Mouse (Mus musculus) G1E (cell line): ENCODE results near the gene Efemp1. TPM values are rescaled to one million over a fixed set of nuclear protein-coding genes. Genes with fewer than 3 reads are reported as not detected.

ENCODE experiments used
- ATAC-seq: 2 replicates; pipeline ENCODE4 v1.8.0; 2016; ENCODE audit warnings: mild to moderate bottlenecking; ENCODE audit not compliant: insufficient number of reproducible peaks, poor library complexity, low FRiP score, severe bottlenecking; ENCODE audit errors: extremely low read depth
- DNase-seq: peaks from one replicate; pipeline ENCODE4 v3.0.0; 2012; ENCODE audit warnings: low spot score
- H3K27me3 ChIP-seq: 2 replicates; pipeline ENCODE4 v1.6.1; 2012; ENCODE audit warnings: mild to moderate bottlenecking, low read length, inconsistent platforms; ENCODE audit not compliant: insufficient read depth
- H3K36me3 ChIP-seq: replicated peaks from 2 replicates; pipeline ENCODE3; 2012; ENCODE audit warnings: mild to moderate bottlenecking, inconsistent platforms
- H3K4me1 ChIP-seq: 2 replicates; pipeline ENCODE4 v1.6.1; 2012; ENCODE audit warnings: low read depth, low read length, inconsistent platforms, mixed read lengths; ENCODE audit not compliant: insufficient read depth
- H3K4me3 ChIP-seq: 2 replicates; pipeline ENCODE4 v1.5.1; 2012; ENCODE audit warnings: low read depth, mild to moderate bottlenecking, inconsistent platforms, low read length, moderate library complexity, mixed read lengths
- H3K9me3 ChIP-seq: replicated peaks from 2 replicates; pipeline ENCODE4 v1.6.1; 2012; ENCODE audit warnings: inconsistent platforms
- CTCF ChIP-seq: IDR thresholded peaks from 2 replicates; pipeline ENCODE4 v1.5.1; 2012; ENCODE audit warnings: low read depth, low read length, inconsistent platforms, mixed read lengths
- GATA1 ChIP-seq: IDR thresholded peaks from 2 replicates; pipeline ENCODE4 v1.6.1; 2012; ENCODE audit warnings: borderline replicate concordance, low read length, inconsistent platforms, mixed read lengths
- GATA2 ChIP-seq: IDR thresholded peaks from 2 replicates; pipeline ENCODE4 v1.6.1; 2012; ENCODE audit warnings: low read depth, low read length, inconsistent platforms, borderline replicate concordance
- POLR2AphosphoS5 ChIP-seq: IDR thresholded peaks from 2 replicates; pipeline ENCODE4 v1.6.1; 2012; ENCODE audit warnings: low read depth, low read length, inconsistent platforms; ENCODE audit not compliant: insufficient replicate concordance
- TAL1 ChIP-seq: conservative IDR thresholded peaks from 2 replicates; pipeline ENCODE4 v1.6.1; 2012; ENCODE audit warnings: low read depth, low read length, inconsistent platforms, mixed read lengths
- polyA plus RNA-seq: library from polyadenylated mRNA; stranded (reverse); fragments of >175 nt; gene quantifications from 2 replicates; pipeline ENCODE4 v1.2.3, GENCODE M21; 2012
- total RNA-seq, 2 experiments: library from RNA; stranded (forward) in 1 of 2; stranded (reverse) in 1 of 2; fragments of 200-1000 nt in 1 of 2; fragments of >200 nt in 1 of 2; fragmentation: Nextera tagmentation in 1 of 2; gene quantifications; 2 replicates each; pipeline ENCODE4 v1.2.3; 2014 to 2017

Efemp1 gene
- total and polyA plus RNA-seq, 3 experiments, result 0.16 TPM; not detected in 2

DNA sequence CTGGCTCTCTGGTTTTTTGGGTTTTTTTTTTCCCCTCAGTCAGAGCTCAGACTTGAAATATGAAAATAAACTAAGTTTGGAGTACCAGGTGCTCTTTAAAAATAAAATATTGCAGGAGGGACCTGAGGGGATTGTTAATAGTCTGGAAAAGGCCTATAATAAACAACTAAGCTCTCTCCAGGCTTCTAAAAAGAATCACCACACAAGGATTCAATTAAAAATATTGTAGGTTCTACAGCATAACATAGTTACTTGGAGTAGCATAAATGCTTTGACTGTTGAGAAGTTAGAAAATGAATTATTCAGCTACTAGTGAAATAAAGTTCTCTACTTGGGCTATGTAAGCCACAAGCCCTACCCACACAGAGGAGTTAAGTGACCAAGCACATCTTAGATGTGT, 17.9 kb upstream of the Efemp1 start:
- TF ChIP-seq POLR2AphosphoS5 (no peak), GATA1 (no peak), CTCF (no peak), GATA2 (no peak), TAL1 (no peak)
- Histone ChIP-seq H3K4me3 (no peak overlapping the region), H3K27me3 (no peaks in the 10 kb centered on the region), H3K4me1 (no peaks in the 10 kb centered on the region), H3K9me3 (no peaks in the 10 kb centered on the region), H3K36me3 (no peaks in the 10 kb centered on the region)
- ATAC-seq, result no peak
- DNase-seq, result no peak

GRCm38 (mm10) chr11:28849841-28850240, 3.2 kb upstream of the Efemp1 start:
- TF ChIP-seq CTCF (no peak), GATA1 (no peak), POLR2AphosphoS5 (no peak), GATA2 (no peak), TAL1 (no peak)
- H3K9me3 ChIP-seq, result no peaks in the 10 kb centered on the region
- H3K4me1 ChIP-seq, result no peaks in the 10 kb centered on the region
- ATAC-seq (no peak), DNase-seq (no peak)
- H3K4me3 ChIP-seq, result no peak overlapping the region
- no peaks in the 10 kb centered on the region for H3K36me3 ChIP-seq
- H3K27me3 ChIP-seq, result peaks cover 3% of the 10 kb centered on the region; the same call in 1 of the 2 replicates

DNA sequence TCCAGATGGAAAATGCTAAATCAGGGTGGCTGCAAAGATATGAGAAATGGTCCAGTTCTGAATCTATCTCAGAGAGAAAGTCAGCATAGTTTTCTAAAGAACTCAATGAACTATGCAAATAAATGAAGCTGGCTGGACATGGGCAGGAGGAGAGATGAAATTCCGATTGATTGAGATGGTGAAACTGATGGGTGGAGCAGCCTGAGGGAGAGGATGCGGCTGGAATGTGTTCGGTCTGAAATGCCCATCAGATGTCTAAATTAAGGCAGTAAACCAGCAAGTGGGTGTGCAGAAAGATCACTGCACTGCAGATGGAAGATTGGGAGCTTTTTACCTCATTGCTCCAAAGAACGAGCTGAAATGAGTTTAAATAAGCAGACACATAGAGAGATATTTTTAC, 1.4 kb upstream of the Efemp1 start:
- TF ChIP-seq GATA2, result no peak
- Histone ChIP-seq H3K4me3 (no peak overlapping the region), H3K27me3 (peaks cover 3% of the 10 kb centered on the region; the same call in 1 of the 2 replicates), H3K4me1 (no peaks in the 10 kb centered on the region), H3K9me3 (no peaks in the 10 kb centered on the region), H3K36me3 (no peaks in the 10 kb centered on the region)
- no peak for DNase-seq
- ATAC-seq, result no peak

DNA sequence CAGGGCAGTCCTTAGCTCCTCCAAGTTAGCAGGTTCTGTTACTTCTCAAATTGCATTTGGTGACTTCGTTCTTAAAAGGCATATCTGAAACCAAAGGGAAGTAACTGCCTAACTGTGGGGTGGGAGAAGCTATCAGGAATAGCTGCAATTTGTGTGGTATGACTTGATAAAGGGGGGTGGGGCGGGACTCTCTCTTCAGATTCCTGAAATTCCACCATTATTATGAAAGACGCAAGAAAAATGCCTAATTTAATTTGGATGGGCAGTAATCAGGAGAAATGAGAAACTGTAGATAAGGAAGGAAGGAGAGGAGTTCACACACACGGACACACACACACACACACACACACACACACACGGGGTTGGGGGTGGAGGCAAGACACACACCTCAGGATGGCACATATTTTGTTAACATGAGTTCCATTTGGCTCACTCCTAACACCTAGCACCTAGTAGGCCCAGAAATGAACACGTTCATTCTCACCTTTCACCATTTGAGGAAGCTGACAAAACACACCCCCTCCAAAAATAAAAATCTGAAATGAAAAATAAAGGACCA, 564 bp upstream of the Efemp1 start:
- H3K4me1 ChIP-seq, result no peaks in the 10 kb centered on the region
- H3K4me3 ChIP-seq, result no peak overlapping the region
- no peak for TF ChIP-seq GATA1
- TF ChIP-seq TAL1, result no peak
- no peak for TF ChIP-seq GATA2
- no peak for TF ChIP-seq POLR2AphosphoS5
- no peak for TF ChIP-seq CTCF
- DNase-seq, result no peak
- no peaks in the 10 kb centered on the region for H3K9me3 ChIP-seq
- ATAC-seq, result no peak
- no peaks in the 10 kb centered on the region for H3K36me3 ChIP-seq
- peaks cover 3% of the 10 kb centered on the region; the same call in 1 of the 2 replicates for H3K27me3 ChIP-seq

DNA sequence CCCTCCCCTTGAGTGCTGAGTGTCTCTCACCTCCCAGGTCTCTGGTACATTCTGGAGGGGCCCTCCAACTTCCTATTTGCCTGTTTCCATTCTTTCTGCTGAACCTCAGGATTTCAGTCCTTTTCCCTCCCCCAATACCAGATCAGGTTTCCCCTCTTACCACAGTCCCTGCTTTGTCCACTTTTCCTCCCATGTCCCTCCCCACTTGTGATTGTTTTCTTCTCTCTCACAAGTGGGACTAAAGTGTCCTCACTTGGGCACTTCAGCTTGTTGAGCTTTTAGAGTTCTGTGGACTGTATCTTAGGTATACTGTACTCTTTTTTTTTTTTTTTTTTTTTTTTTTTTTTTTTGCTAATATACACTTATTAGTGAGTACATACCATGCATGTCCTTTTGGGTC, 6.1 kb downstream of the Efemp1 start:
- ATAC-seq, result no peak
- no peaks in the 10 kb centered on the region for H3K9me3 ChIP-seq
- H3K4me3 ChIP-seq, result no peak overlapping the region
- no peak for TF ChIP-seq GATA1
- TF ChIP-seq CTCF, result no peak
- no peak for TF ChIP-seq TAL1
- H3K36me3 ChIP-seq, result no peaks in the 10 kb centered on the region
- no peaks in the 10 kb centered on the region for H3K27me3 ChIP-seq
- DNase-seq, result no peak
- H3K4me1 ChIP-seq, result no peaks in the 10 kb centered on the region

- H3K4me3 ChIP-seq, result no peak overlapping the region
- DNase-seq, result no peak
- H3K27me3 ChIP-seq, result no peaks in the 10 kb centered on the region
- no peak for ATAC-seq
- no peaks in the 10 kb centered on the region for H3K4me1 ChIP-seq
- H3K36me3 ChIP-seq, result no peaks in the 10 kb centered on the region
- TF ChIP-seq POLR2AphosphoS5 (no peak), GATA2 (no peak), CTCF (no peak), GATA1 (no peak), TAL1 (no peak)
- H3K9me3 ChIP-seq, result no peaks in the 10 kb centered on the region
Observed at GRCm38 (mm10) chr11:28869129-28869528, 16.1 kb downstream of the Efemp1 start.

- DNase-seq (no peak), ATAC-seq (no peak)
- no peaks in the 10 kb centered on the region for H3K36me3 ChIP-seq
- H3K27me3 ChIP-seq, result peaks cover 2% of the 10 kb centered on the region; the same call in 1 of the 2 replicates
- no peaks in the 10 kb centered on the region for H3K9me3 ChIP-seq
- H3K4me1 ChIP-seq, result no peaks in the 10 kb centered on the region
- TF ChIP-seq GATA2 (no peak), CTCF (no peak), POLR2AphosphoS5 (no peak), GATA1 (no peak), TAL1 (no peak)
- no peak overlapping the region for H3K4me3 ChIP-seq
Observed at GRCm38 (mm10) chr11:28881381-28881976, 28.5 kb downstream of the Efemp1 start.
